Mouse (Mus musculus) heart, postnatal 0 days (tissue): ENCODE measurements around the gene Frmd7. TPM values are rescaled to one million over a fixed set of nuclear protein-coding genes. Genes with fewer than 3 reads are reported as not detected.

Source experiments
- ATAC-seq: fragments of 200-750 bp; cut with Nextera tagmentation; 2 replicates; pipeline ENCODE4 v1.8.0; 2017; ENCODE audit warnings: low read depth, moderate number of reproducible peaks, moderate library complexity; ENCODE audit not compliant: insufficient read depth
- DNase-seq: peaks from one replicate; pipeline ENCODE4 v3.0.0-alpha.2; 2016; ENCODE audit warnings: low spot score
- H3K27ac ChIP-seq: fragments of 300-500 bp; sonication (generic); 2 replicates; pipeline ENCODE4 v1.5.1; 2014; ENCODE audit warnings: low read depth, mild to moderate bottlenecking
- H3K27me3 ChIP-seq: fragments of 300-500 bp; sonication (generic); 2 replicates; pipeline ENCODE4 v1.6.1; 2014; ENCODE audit warnings: low read length, mixed read lengths; ENCODE audit not compliant: control insufficient read depth, insufficient read depth
- H3K36me3 ChIP-seq: fragments of 300-500 bp; sonication (generic); replicated peaks from 2 replicates; pipeline ENCODE4 v1.6.1; 2014; ENCODE audit warnings: low read length, mixed read lengths; ENCODE audit not compliant: control insufficient read depth, insufficient read depth
- H3K4me1 ChIP-seq: fragments of 300-500 bp; sonication (generic); 2 replicates; pipeline ENCODE4 v1.6.1; 2014; ENCODE audit warnings: antibody characterized with exemption; ENCODE audit not compliant: control insufficient read depth, insufficient read depth
- H3K4me2 ChIP-seq: fragments of 300-500 bp; sonication (generic); 2 replicates; pipeline ENCODE4 v1.6.1; 2014; ENCODE audit warnings: low read depth, mild to moderate bottlenecking, low read length, moderate library complexity
- H3K4me3 ChIP-seq: fragments of 300-500 bp; sonication (generic); 2 replicates; pipeline ENCODE4 v1.5.1; 2014; ENCODE audit warnings: low read depth, low read length
- H3K9ac ChIP-seq: fragments of 300-500 bp; sonication (generic); replicated peaks from 2 replicates; pipeline ENCODE4 v1.6.1; 2014; ENCODE audit warnings: low read depth, low read length, mixed read lengths
- H3K9me3 ChIP-seq: fragments of 300-500 bp; sonication (generic); replicated peaks from 2 replicates; pipeline ENCODE4 v1.6.1; 2016; ENCODE audit warnings: low read length; ENCODE audit not compliant: control insufficient read depth
- CTCF ChIP-seq: IDR thresholded peaks from 2 replicates; pipeline ENCODE4 v1.5.1; 2016; ENCODE audit warnings: antibody characterized with exemption, control low read depth, low read depth
- EP300 ChIP-seq: IDR thresholded peaks from 2 replicates; pipeline ENCODE4 v1.6.1; 2016; ENCODE audit warnings: antibody characterized with exemption, low read depth
- WGBS: fragments of 180-500 bp; shearing (Covaris S2); extraction: QIAGEN DNeasy Blood & Tissue Kit; methylation state at CpG from one replicate; pipeline ENCODE4 v1.1.7; 2014; 5-methylcytosine and 5-hydroxymethylcytosine counted together
- polyA plus RNA-seq: library from polyadenylated mRNA; unstranded; fragments of >200 nt; fragmentation: Nextera tagmentation; extraction: Ambion mirVana; gene quantifications from 2 replicates; pipeline ENCODE4 v1.2.1, GENCODE M21; 2015
- total RNA-seq: library from RNA; depleted of rRNA; stranded (reverse); fragments of >200 nt; gene quantifications from 2 replicates; pipeline ENCODE4 v1.2.3, GENCODE M21; 2014; ENCODE audit warnings: low replicate concordance

The Frmd7 gene
- total and polyA plus RNA-seq, 2 experiments from 2014 or later, result not detected

DNA sequence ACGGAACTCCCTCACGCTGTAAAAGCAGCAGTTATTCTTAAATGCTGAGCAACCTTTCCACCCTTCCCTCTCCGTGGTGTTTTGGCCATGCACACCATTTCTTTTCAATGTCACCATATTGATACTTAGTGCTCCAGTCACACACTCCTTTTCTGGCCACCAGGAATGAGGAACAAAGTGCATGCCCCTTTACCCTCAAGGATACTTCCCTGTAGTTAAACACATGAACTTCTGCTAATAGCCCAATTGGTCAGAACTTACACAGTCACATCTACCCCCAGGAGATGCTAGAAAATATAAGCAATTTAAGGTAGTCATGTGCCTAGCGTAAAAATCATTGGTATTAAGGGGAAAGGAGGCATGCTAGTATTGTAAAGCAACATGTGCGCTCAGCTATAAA, 27.4 kb upstream of the Frmd7 start:
- H3K36me3 ChIP-seq, result no peaks in the 10 kb centered on the region
- H3K27ac ChIP-seq, result no peak overlapping the region
- H3K4me3 ChIP-seq, result no peak overlapping the region
- no peaks in the 10 kb centered on the region for H3K9me3 ChIP-seq
- WGBS, result 85% methylated on average over 5 of the region's 5 CpGs
- H3K4me1 ChIP-seq, result no peaks in the 10 kb centered on the region
- no peaks in the 10 kb centered on the region for H3K27me3 ChIP-seq
- no peak for DNase-seq
- TF ChIP-seq CTCF (no peak), EP300 (no peak)
- ATAC-seq, result no peak
- H3K9ac ChIP-seq, result no peak overlapping the region
- H3K4me2 ChIP-seq, result no peak overlapping the region

DNA sequence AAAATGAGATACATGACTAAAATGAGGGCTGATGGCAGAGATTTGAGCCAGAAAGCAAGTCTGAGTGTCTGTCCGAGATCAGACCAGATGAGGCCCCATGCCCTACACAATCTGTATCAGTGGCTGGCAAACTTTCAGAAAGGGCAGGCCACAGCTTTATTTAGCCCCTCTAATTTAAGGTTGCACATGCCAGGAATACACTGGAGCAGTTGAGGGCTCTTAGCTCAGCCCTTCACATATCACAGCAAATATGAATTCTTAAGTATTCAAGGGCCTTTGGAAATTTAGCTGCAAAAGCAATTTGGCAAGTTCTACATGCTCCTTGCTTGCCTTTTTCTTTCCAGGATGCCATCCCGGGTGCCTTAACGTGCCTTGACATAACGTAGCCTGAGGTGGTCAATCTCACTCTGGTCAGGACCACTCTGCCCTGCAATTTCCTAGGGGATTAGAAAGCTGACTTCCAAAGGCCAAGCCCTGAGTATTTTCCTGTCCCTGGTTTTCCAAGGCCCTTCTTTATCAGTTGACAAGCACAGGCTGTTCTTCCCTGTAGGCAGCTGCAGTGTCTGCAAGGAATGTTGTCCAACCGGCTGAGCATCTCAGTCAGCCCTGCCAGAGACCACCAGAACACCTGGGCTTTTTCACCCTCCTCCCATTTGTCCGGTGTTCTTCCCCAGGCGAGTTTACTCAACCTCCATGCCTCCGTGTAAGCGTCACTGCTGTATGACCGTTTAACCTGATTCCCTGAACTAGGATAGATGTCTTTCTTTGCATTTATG, 25.8 kb upstream of the Frmd7 start:
- Histone ChIP-seq H3K36me3 (no peaks in the 10 kb centered on the region), H3K9ac (no peak overlapping the region), H3K27ac (peak overlapping the region; percentile 64), H3K27me3 (no peaks in the 10 kb centered on the region), H3K9me3 (no peaks in the 10 kb centered on the region), H3K4me3 (no peak overlapping the region), H3K4me2 (no peak overlapping the region), H3K4me1 (no peaks in the 10 kb centered on the region)
- DNase-seq (no peak), ATAC-seq (no peak; the same call in 1 of the 2 replicates)
- WGBS, result 33% methylated on average over 10 of the region's 10 CpGs
- no peak for TF ChIP-seq CTCF
- TF ChIP-seq EP300, result no peak

GRCm38 (mm10) chrX:50965157-50965556, 22.6 kb upstream of the Frmd7 start:
- Histone ChIP-seq H3K9ac (no peak overlapping the region), H3K27ac (no peak overlapping the region), H3K4me2 (no peak overlapping the region), H3K27me3 (no peaks in the 10 kb centered on the region), H3K9me3 (no peaks in the 10 kb centered on the region), H3K4me1 (no peaks in the 10 kb centered on the region), H3K36me3 (no peaks in the 10 kb centered on the region), H3K4me3 (no peak overlapping the region)
- no peak for DNase-seq
- 46% methylated on average over 3 of the region's 3 CpGs for WGBS
- no peak for TF ChIP-seq CTCF
- no peak for TF ChIP-seq EP300
- no peak for ATAC-seq

GRCm38 (mm10) chrX:50962955-50963354, 20.4 kb upstream of the Frmd7 start:
- ATAC-seq, result no peak
- no peak overlapping the region for H3K27ac ChIP-seq
- H3K4me1 ChIP-seq, result no peaks in the 10 kb centered on the region
- no peak for DNase-seq
- no peaks in the 10 kb centered on the region for H3K27me3 ChIP-seq
- no peak overlapping the region for H3K4me2 ChIP-seq
- TF ChIP-seq CTCF (no peak), EP300 (no peak)
- 30% methylated on average over 6 of the region's 6 CpGs for WGBS
- H3K9me3 ChIP-seq, result no peaks in the 10 kb centered on the region
- H3K4me3 ChIP-seq, result no peak overlapping the region
- H3K9ac ChIP-seq, result no peak overlapping the region
- H3K36me3 ChIP-seq, result no peaks in the 10 kb centered on the region

DNA sequence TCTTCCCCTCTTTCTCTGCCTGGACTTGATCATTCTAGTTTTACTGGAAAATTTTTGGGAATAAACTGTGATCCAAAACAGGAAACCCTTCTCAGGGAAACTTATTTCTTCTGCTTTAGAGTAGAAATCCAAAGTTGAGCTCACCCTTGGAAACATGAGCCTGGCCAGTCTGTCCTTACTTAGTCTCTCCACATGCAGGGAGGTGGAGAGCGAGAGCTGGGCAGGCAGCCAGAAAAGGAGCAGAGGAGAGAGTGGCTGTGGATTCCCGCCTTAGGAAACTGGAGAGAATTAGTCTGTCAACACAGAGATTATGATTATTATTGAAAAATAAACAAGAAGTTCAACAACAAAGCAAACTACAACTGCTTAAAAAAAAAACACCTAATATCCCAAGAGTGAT, 6.1 kb upstream of the Frmd7 start:
- ATAC-seq (peak; percentile 81; the same call in 1 of the 2 replicates), DNase-seq (peak; percentile 70)
- no peaks in the 10 kb centered on the region for H3K4me1 ChIP-seq
- H3K36me3 ChIP-seq, result no peaks in the 10 kb centered on the region
- H3K4me3 ChIP-seq, result no peak overlapping the region
- TF ChIP-seq EP300 (no peak), CTCF (no peak)
- no peak overlapping the region for H3K4me2 ChIP-seq
- no peaks in the 10 kb centered on the region for H3K9me3 ChIP-seq
- H3K27me3 ChIP-seq, result no peaks in the 10 kb centered on the region
- H3K27ac ChIP-seq, result peak overlapping the region; percentile 65
- WGBS, result 24% methylated on average over 2 of the region's 2 CpGs
- H3K9ac ChIP-seq, result no peak overlapping the region

DNA sequence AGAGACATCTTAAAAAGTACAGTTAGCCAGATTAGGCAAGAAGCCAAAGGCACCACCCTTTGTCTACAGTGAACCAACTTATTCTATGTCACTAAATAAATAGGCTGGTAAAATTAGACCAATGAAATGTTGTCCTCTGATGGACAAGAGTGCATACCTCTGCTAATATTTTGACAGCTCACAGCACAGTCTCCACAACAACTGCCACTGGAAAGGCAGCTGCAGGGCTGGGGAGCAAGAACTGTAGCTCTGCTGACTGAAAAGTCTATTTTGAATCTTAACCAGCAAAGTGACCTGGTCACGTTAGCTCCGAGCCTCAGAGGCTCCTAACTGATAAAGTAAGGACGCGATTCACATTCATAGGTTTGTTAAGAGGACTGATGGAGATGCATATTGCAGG, 5.6 kb upstream of the Frmd7 start:
- no peak overlapping the region for H3K4me3 ChIP-seq
- ATAC-seq (peak; percentile 72), DNase-seq (no peak)
- no peak overlapping the region for H3K9ac ChIP-seq
- no peak overlapping the region for H3K4me2 ChIP-seq
- no peaks in the 10 kb centered on the region for H3K4me1 ChIP-seq
- no peaks in the 10 kb centered on the region for H3K9me3 ChIP-seq
- H3K36me3 ChIP-seq, result no peaks in the 10 kb centered on the region
- WGBS, result 38% methylated on average over 4 of the region's 4 CpGs
- TF ChIP-seq EP300 (no peak), CTCF (no peak)
- H3K27ac ChIP-seq, result peak overlapping the region; percentile 65
- no peaks in the 10 kb centered on the region for H3K27me3 ChIP-seq
